Mouse (Mus musculus) kidney, adult 2 months (tissue): ENCODE data around the gene Nfkbia.

Experiments used
- CTCF ChIP-seq: fragments of 200-500 bp; conservative IDR thresholded peaks from 2 replicates; pipeline ENCODE4 v1.5.1; 2011; ENCODE audit warnings: low read depth, mild to moderate bottlenecking, control low read depth, low read length, moderate library complexity, mixed read lengths; ENCODE audit not compliant: insufficient read depth, insufficient read length
- POLR2A ChIP-seq: fragments of 200-500 bp; IDR thresholded peaks from one replicate; pipeline ENCODE4 v1.6.1; 2011; ENCODE audit warnings: low read depth, low read length, control low read depth

DNA sequence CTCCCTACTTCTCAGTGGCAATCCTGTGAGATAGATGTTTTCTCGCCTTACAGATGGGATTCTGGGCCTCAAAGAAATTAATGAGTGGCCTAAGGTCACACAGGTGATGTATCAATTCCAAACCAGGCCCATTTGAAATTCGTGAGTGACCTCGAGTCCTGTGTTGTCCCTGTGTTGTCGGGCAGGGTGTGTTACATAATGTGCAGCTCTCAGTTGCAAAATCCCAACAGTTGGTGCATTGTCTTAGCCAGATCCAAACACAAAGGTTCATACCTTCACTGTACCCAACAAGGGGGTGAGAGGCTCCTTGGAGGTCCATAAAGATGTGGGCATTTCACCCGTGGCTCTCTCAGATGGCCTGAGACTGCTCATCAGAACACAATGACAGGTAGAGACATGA is 52.0 kb downstream of the Nfkbia start:
- TF ChIP-seq CTCF (no peak), POLR2A (no peak)
